24 mouse cellular contexts compared by ENCODE assay signal in the genomic region with DNA sequence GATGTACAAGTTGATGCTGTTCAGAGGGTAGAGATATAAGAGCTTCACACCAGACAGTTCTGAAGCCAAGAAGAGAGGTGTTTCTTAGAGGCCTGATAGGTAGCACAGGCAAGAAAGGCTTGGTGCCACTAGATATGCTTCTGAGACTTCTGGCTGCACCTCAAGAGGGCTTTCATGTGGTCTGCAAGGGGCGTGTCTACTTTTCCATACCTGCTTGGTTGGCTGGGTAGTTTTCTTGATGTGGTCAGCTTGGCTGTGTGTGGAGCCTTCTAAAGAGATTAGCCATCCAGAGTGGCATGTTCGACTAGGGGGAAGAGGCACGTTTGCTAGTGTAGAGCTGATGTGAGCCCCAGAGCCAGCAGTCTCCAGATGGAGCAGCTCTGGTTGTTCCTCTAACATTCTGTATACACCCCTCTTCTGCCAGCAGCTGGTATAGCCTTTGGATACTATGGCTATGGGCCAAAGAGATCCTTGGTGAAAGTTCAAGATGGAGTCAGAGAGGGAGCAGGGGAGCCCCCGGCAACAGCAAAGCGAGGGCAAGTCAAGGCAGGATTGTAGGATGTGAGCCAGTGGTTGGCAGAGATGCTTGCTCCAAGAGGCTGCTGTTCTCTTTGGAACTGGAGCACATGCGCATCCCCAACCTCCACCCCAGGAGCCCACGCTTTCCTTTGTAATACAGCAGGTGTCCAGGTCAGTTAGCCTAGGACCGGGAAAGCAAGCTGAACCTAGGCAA. TPM values are rescaled to one million over a fixed set of nuclear protein-coding genes. Genes with fewer than 3 reads are reported as not detected.
DNase-seq lines count a peak whose midpoint lies in the region; ATAC-seq and TF ChIP-seq lines count a peak whose summit lies in the region.
"Had no signal": no experiment of that assay in that cellular context is flagged by ENCODE, and none has a peak within 500 bp of the region (broad histone marks: within the 10 kb centered on the region; RNA-seq: fewer than 3 reads in every experiment).

No protein-coding gene starts in this region.

- TF ChIP-seq POLR2A in brain, embryonic 14.5 days (IDR thresholded peaks at IDR 0.05; ENCODE audit: borderline replicate concordance, extremely low read depth, insufficient read depth, insufficient read length, poor library complexity, severe bottlenecking), result no peak

- no peak overlapping the region for H3K4me2 ChIP-seq in heart, embryonic 11.5 days
- H3K4me2 ChIP-seq: kidney, embryonic 15.5 days had no signal

- no peak for ATAC-seq in heart, embryonic 11.5 days (replicated peaks; ENCODE audit: insufficient number of reproducible peaks, low FRiP score, low TSS enrichment)
- ATAC-seq: forebrain, embryonic 14.5 days had no signal

- no peaks in the 10 kb centered on the region for H3K36me3 ChIP-seq in heart, embryonic 11.5 days (ENCODE audit: control insufficient read depth, insufficient read depth, low read length)
- H3K36me3 ChIP-seq: heart, embryonic 10.5 days; kidney, embryonic 15.5 days had no signal

- 80% methylated on average over 8 of the region's 8 CpGs for WGBS in heart, embryonic 11.5 days (ENCODE audit: insufficient replicate concordance)

- peak; percentile 32 for DNase-seq in urinary bladder, postnatal 14 days (ENCODE audit: low spot score)
- no peak for DNase-seq in urinary bladder, postnatal 36 days (ENCODE audit: low spot score in 2 of 2)
- DNase-seq in brain, embryonic 14.5 days (ENCODE audit: low read depth), result peak; percentile 5
- peak; percentile 30 to 65 for DNase-seq in thymus, adult 18-20 months
- DNase-seq in left cerebral cortex, adult 2 months (ENCODE audit: extremely low spot score in 1 of 2, low spot score in 2 of 2), result no peak
- no peak for DNase-seq in kidney, postnatal 4 days
- DNase-seq: cerebellum, adult 11-12 months; heart, postnatal 36 days; lung, adult 2 months; retina, postnatal 1 day had no signal

- no peak overlapping the region for H3K9ac ChIP-seq in heart, embryonic 11.5 days (ENCODE audit: low read depth, low read length)
- H3K9ac ChIP-seq: kidney, embryonic 15.5 days had no signal

- no peaks in the 10 kb centered on the region for H3K9me3 ChIP-seq in heart, embryonic 11.5 days (replicated peaks; ENCODE audit: control insufficient read depth, low read length)
- H3K9me3 ChIP-seq: heart, embryonic 10.5 days; kidney, embryonic 15.5 days; megakaryocyte, embryonic 14.5 days had no signal

- no peak overlapping the region for H3K4me3 ChIP-seq in left cerebral cortex, adult 2 months
- H3K4me3 ChIP-seq in heart, embryonic 11.5 days (ENCODE audit: low read depth, low read length), result no peak overlapping the region
- H3K4me3 ChIP-seq: heart, embryonic 10.5 days; kidney, embryonic 15.5 days; megakaryocyte, embryonic 14.5 days had no signal

- TF ChIP-seq CTCF in brain, embryonic 14.5 days (IDR thresholded peaks at IDR 0.05; ENCODE audit: borderline replicate concordance, extremely low read depth, insufficient read depth, insufficient read length), result no peak
- no peak for TF ChIP-seq CTCF in left cerebral cortex, adult 2 months (IDR thresholded peaks at IDR 0.05)

- intact Hi-C loops in left cerebral cortex, adult 2 months (cut with DNase I), result loop anchor here (5.0 kb wide), 1 partner anchor 62 kb away; a partner anchor contains a TSS

- peaks cover 12% of the 10 kb centered on the region for H3K4me1 ChIP-seq in heart, embryonic 11.5 days (ENCODE audit: control insufficient read depth, insufficient read depth, low read length)

- H3K27ac ChIP-seq in left cerebral cortex, adult 2 months, result no peak overlapping the region
- no peak overlapping the region for H3K27ac ChIP-seq in heart, embryonic 11.5 days (ENCODE audit: low read depth, low read length)
- H3K27ac ChIP-seq: heart, embryonic 10.5 days; kidney, embryonic 15.5 days had no signal

- no peaks in the 10 kb centered on the region for H3K27me3 ChIP-seq in heart, embryonic 11.5 days (ENCODE audit: control insufficient read depth, insufficient read depth, low read length)
- H3K27me3 ChIP-seq: kidney, embryonic 15.5 days had no signal

RNA-seq across cellular contexts. Expression of a gene that starts 34.4 kb away (rescaled TPM):
- polyA plus RNA-seq in brain, embryonic 14.5 days (2012; rRNA removed), result not detected in 2 replicates
- total RNA-seq in left cerebral cortex, adult 2 months (2021), result not detected
- not detected in 2 replicates for polyA plus RNA-seq in heart, embryonic 11.5 days (2014; fragmentation: Nextera tagmentation; extraction: Ambion mirVana)
- total RNA-seq: adrenal gland, adult 18-20 months; gastrocnemius, adult 8-10 months; heart, postnatal 36 days; layer of hippocampus, adult 8-10 months; left cerebral cortex, adult 8-10 months; monocyte, adult 5-6 weeks had no signal
- polyA plus RNA-seq: forebrain, embryonic 14.5 days; kidney, embryonic 15.5 days; limb, embryonic 14.5 days; lung, adult 2 months; neural tube, embryonic 14.5 days; small intestine, adult 2 months; urinary bladder, adult 2 months had no signal

Comparison
In these comparisons a context has a peak if more than half of its experiments do, and no peak if none do; other contexts are left out.
1. DNase-seq: peak in urinary bladder, postnatal 14 days (single experiment), brain, embryonic 14.5 days (single experiment) and thymus, adult 18-20 months (2 of 2); none in urinary bladder, postnatal 36 days (0 of 2), left cerebral cortex, adult 2 months (0 of 2) and kidney, postnatal 4 days (0 of 2).